Mouse (Mus musculus) forebrain, embryonic 10.5 days (tissue): Measurements from ENCODE around the gene Vmn1r229. TPM values are rescaled to one million over a fixed set of nuclear protein-coding genes. Genes with fewer than 3 reads are reported as not detected.

ENCODE experiments used
- DNase-seq: peaks from one replicate; pipeline ENCODE4 v3.0.0-alpha.2; 2017; ENCODE audit warnings: low spot score; ENCODE audit errors: extremely low spot score
- H3K27ac ChIP-seq: fragments of 300-500 bp; sonication (generic); 2 replicates; pipeline ENCODE4 v1.5.1; 2016; ENCODE audit warnings: mild to moderate bottlenecking
- H3K27me3 ChIP-seq: fragments of 300-500 bp; sonication (generic); 2 replicates; pipeline ENCODE4 v1.6.1; 2016; ENCODE audit warnings: mild to moderate bottlenecking; ENCODE audit not compliant: poor library complexity, severe bottlenecking
- H3K36me3 ChIP-seq: fragments of 300-500 bp; sonication (generic); replicated peaks from 2 replicates; pipeline ENCODE4 v1.6.1; 2016; ENCODE audit warnings: mild to moderate bottlenecking, moderate library complexity
- H3K4me1 ChIP-seq: fragments of 300-500 bp; sonication (generic); 2 replicates; pipeline ENCODE4 v1.6.1; 2016
- H3K4me3 ChIP-seq: fragments of 300-500 bp; sonication (generic); 2 replicates; pipeline ENCODE4 v1.5.1; 2016; ENCODE audit warnings: mild to moderate bottlenecking, moderate library complexity
- H3K9me3 ChIP-seq: fragments of 300-500 bp; sonication (generic); 2 replicates; pipeline ENCODE4 v1.6.1; 2016; ENCODE audit warnings: mild to moderate bottlenecking, moderate library complexity
- WGBS: fragments of 180-500 bp; shearing (Covaris S2); methylation state at CpG from one replicate; pipeline ENCODE4 v1.1.7; 2016; 5-methylcytosine and 5-hydroxymethylcytosine counted together
- polyA plus RNA-seq: library from polyadenylated mRNA; unstranded; fragments of >200 nt; fragmentation: Nextera tagmentation; extraction: Ambion mirVana; gene quantifications from 2 replicates; pipeline ENCODE4 v1.2.1, GENCODE M21; 2016

The Vmn1r229 gene
- not detected in 2 replicates for polyA plus RNA-seq

DNA sequence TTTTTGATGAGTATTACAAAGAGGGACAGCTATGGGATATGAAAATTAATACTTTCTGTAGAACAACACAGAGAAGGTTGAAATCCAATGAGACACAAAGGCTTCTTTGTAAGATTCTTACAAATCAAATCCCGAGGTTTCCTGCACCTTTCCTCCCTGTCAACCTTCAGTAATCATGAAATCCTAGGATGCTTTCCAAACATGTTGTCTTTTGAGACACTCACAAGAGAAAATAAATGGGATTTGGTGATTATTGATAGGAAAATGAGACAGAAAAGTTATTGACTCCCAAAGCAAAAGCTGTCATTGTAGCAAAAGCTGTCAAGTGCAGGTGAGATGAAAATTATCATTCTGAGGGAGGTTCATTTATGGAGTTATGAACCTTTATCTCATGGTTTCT, at the start of gene Vmn1r229:
Gene Vmn1r229, plus strand, starts transcription at position 301 of the 400 bp plus-strand sequence.
- WGBS, result 80% methylated on average over 1 of the region's 1 CpGs
- no peaks in the 10 kb centered on the region for H3K4me1 ChIP-seq
- H3K27me3 ChIP-seq, result no peaks in the 10 kb centered on the region
- H3K27ac ChIP-seq, result no peak within 1 kb of the TSS
- no peak within 1 kb of the TSS for H3K4me3 ChIP-seq
- DNase-seq, result no peak
- peaks cover 22% of the 10 kb centered on the region for H3K9me3 ChIP-seq
- H3K36me3 ChIP-seq, result no peaks in the 10 kb centered on the region

DNA sequence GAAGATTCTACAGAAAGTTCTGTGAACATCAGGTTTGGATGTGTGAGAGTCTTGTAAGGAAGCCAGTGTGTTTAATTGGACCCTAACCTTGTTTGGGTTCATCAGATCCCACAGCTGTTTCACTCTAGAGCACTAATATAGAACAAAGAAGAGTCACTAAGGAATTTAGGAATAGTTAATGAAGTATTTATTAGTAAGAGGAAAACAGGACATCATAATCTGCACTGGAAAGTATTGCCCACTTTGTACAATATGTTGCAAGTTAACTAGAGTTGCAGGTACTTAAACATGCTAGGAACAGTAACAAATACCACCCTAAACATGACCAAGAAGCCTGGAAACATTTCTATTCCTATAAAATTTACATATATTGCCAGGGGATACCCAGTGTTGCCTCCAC, 25.3 kb upstream of the Vmn1r229 start, which contains the start of gene Vmn1r228:
Gene Vmn1r228, minus strand, starts transcription at position 101 of the 400 bp plus-strand sequence.
- Histone ChIP-seq H3K27me3 (no peaks in the 10 kb centered on the region), H3K4me3 (no peak within 1 kb of the TSS), H3K36me3 (no peaks in the 10 kb centered on the region), H3K4me1 (no peaks in the 10 kb centered on the region), H3K27ac (no peak within 1 kb of the TSS), H3K9me3 (peaks cover 52% of the 10 kb centered on the region)
- DNase-seq, result no peak

DNA sequence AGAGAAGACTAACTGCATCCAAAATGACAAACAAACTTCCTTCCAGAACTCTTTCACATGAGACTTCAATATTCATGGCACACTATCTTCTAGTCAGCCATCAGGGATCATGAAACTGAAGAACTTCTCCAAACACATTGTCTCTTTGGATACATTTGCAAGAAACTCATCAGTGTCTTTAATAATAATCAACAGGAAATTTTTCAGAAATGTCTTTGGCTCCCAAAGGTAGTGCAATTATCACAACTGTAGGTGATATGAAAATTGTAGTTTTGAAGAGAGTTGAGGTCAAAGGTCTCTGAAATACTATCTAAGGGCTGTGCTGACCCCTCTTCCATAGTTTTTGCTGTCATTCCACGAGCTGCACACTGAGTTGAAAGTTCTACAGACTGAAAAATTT, 28.8 kb downstream of the Vmn1r229 start, which contains the start of gene Vmn1r230:
Gene Vmn1r230, plus strand, starts transcription at position 301 of the 400 bp plus-strand sequence.
- peaks cover 10% of the 10 kb centered on the region; the same call in 1 of the 2 replicates for H3K9me3 ChIP-seq
- no peak within 1 kb of the TSS for H3K4me3 ChIP-seq
- no peaks in the 10 kb centered on the region for H3K4me1 ChIP-seq
- no peak for DNase-seq
- H3K27me3 ChIP-seq, result no peaks in the 10 kb centered on the region
- 20% methylated on average over 1 of the region's 1 CpGs for WGBS
- H3K27ac ChIP-seq, result no peak within 1 kb of the TSS
- no peaks in the 10 kb centered on the region for H3K36me3 ChIP-seq

Other genes with a start within 250 kb of the Vmn1r229 start
- not detected in 2 replicates for gene Vmn2r109, start 246.8 kb upstream of the Vmn1r229 start, polyA plus RNA-seq
- gene Vmn2r110, start 215.1 kb upstream of the Vmn1r229 start, polyA plus RNA-seq, result 0.01 and 0.05 TPM in 2 replicates
- gene Fpr-rs3, start 186.7 kb upstream of the Vmn1r229 start, polyA plus RNA-seq, result not detected in 2 replicates
- gene Vmn1r226, start 128.7 kb upstream of the Vmn1r229 start, polyA plus RNA-seq, result not detected in 2 replicates
- gene Vmn1r227, start 81.7 kb upstream of the Vmn1r229 start, polyA plus RNA-seq, result not detected in 2 replicates
- gene Vmn1r228, start 25.4 kb upstream of the Vmn1r229 start, polyA plus RNA-seq, result not detected in 2 replicates
- not detected in 2 replicates for gene Vmn1r230, start 28.9 kb downstream of the Vmn1r229 start, polyA plus RNA-seq
- gene Vmn1r231, start 93.5 kb downstream of the Vmn1r229 start, polyA plus RNA-seq, result not detected in 2 replicates
- gene Vmn1r232, start 108.2 kb downstream of the Vmn1r229 start, polyA plus RNA-seq, result not detected in 2 replicates
- 471 and 496 TPM in 2 replicates for gene Ppp2r1a, start 133.8 kb downstream of the Vmn1r229 start, polyA plus RNA-seq
- not detected in 2 replicates for gene Vmn1r233, start 184.9 kb downstream of the Vmn1r229 start, polyA plus RNA-seq
- gene Zfp160, start 197.3 kb downstream of the Vmn1r229 start, polyA plus RNA-seq, result 15.3 and 15.7 TPM in 2 replicates